8 mouse cellular contexts compared by ENCODE assay signal in genomic region chr3:155234919-155235318, GRCm38 (mm10).
DNase-seq lines count a peak whose midpoint lies in the region; ATAC-seq and TF ChIP-seq lines count a peak whose summit lies in the region.

No protein-coding gene starts in this region.

- H3K9ac ChIP-seq in ES-E14 (ENCODE audit: insufficient read depth, low read depth, low read length, poor library complexity, severe bottlenecking): no peak overlapping the region
- no peak overlapping the region for H3K9ac ChIP-seq in midbrain, embryonic 12.5 days (replicated peaks)

- H3K36me3 ChIP-seq in ES-E14 (ENCODE audit: control insufficient read depth, insufficient read depth, low read length, poor library complexity, severe bottlenecking): no peaks in the 10 kb centered on the region
- H3K36me3 ChIP-seq in midbrain, embryonic 12.5 days: no peaks in the 10 kb centered on the region

- H3K4me1 ChIP-seq in ES-E14 (ENCODE audit: control insufficient read depth in 2 of 2, insufficient read depth in 2 of 2, low read length in 2 of 2, poor library complexity in 1 of 2): no peaks in the 10 kb centered on the region
- no peaks in the 10 kb centered on the region for H3K4me1 ChIP-seq in midbrain, embryonic 12.5 days

- H3K27me3 ChIP-seq in midbrain, embryonic 12.5 days: no peaks in the 10 kb centered on the region

- H3K27ac ChIP-seq in ES-E14 (ENCODE audit: insufficient read depth, low read depth, low read length, poor library complexity, severe bottlenecking): no peak overlapping the region
- no peak overlapping the region for H3K27ac ChIP-seq in midbrain, embryonic 12.5 days (replicated peaks)
- no peak overlapping the region for H3K27ac ChIP-seq in gastrocnemius, adult 2 months

- no peak; the same call in 1 of the 2 replicates for TF ChIP-seq CTCF in gastrocnemius, adult 2 months (IDR thresholded peaks at IDR 0.05)

- 15% methylated on average over 1 of the region's 1 CpGs for WGBS in midbrain, embryonic 12.5 days

- intact Hi-C loops in gastrocnemius, adult 2 months (cut with DNase I): no loop called here

- H3K4me2 ChIP-seq in midbrain, embryonic 12.5 days (replicated peaks): no peak overlapping the region

- no peaks in the 10 kb centered on the region for H3K9me3 ChIP-seq in ES-E14 (ENCODE audit: control insufficient read depth, insufficient read depth, low read depth, low read length)
- H3K9me3 ChIP-seq in midbrain, embryonic 12.5 days: no peaks in the 10 kb centered on the region

- in situ Hi-C loops in ES-E14 (cut with MboI; ENCODE audit: low sequenced_read_pairs in 2 of 2, unreplicated experiment in 2 of 2): no loop called here

- peak; percentile 85 for ATAC-seq in midbrain, embryonic 12.5 days (ENCODE audit: low FRiP score, low read depth)

- peak; percentile 5 for DNase-seq in kidney, adult 9 months
- DNase-seq in kidney, postnatal 14 days: no peak
- peak; percentile 9 for DNase-seq in ES-E14 (ENCODE audit: low read depth, low spot score)
- DNase-seq in embryo, embryonic 9.5 days (ENCODE audit: extremely low spot score): peak; percentile 5
- no peak for DNase-seq in thymus, postnatal 0 days (ENCODE audit: low spot score)
- DNase-seq in gastrocnemius, adult 2 months: no peak
- no peak for DNase-seq in testis, postnatal 14 days (ENCODE audit: low spot score)

- no peak overlapping the region for H3K4me3 ChIP-seq in ES-E14 (ENCODE audit: insufficient read depth in 1 of 2, low read depth in 1 of 2, low read length in 2 of 2, poor library complexity in 1 of 2, severe bottlenecking in 1 of 2)
- no peak overlapping the region for H3K4me3 ChIP-seq in midbrain, embryonic 12.5 days
- H3K4me3 ChIP-seq in gastrocnemius, adult 2 months: no peak overlapping the region

TF ChIP-seq in ES-E14, 5 proteins besides CTCF, POLR2A, EP300 and RAD21:
- TF ChIP-seq ZNF384 (IDR thresholded peaks at IDR 0.05; ENCODE audit: low read depth, low read length): no peak
- TF ChIP-seq ZC3H11A (IDR thresholded peaks at IDR 0.05; ENCODE audit: borderline replicate concordance, low read depth, low read length): no peak
- no peak for TF ChIP-seq MAFK (IDR thresholded peaks at IDR 0.05; ENCODE audit: insufficient read depth, low read depth, low read length)
- TF ChIP-seq HCFC1 (IDR thresholded peaks at IDR 0.05; ENCODE audit: borderline replicate concordance, insufficient read depth, low read length): no peak
- no peak for TF ChIP-seq CHD2 (IDR thresholded peaks at IDR 0.05; ENCODE audit: low read depth, low read length)

Comparison
In these comparisons a context has a peak if more than half of its experiments do, and no peak if none do; other contexts are left out.
1. DNase-seq: peak in kidney, adult 9 months (single experiment), ES-E14 (single experiment) and embryo, embryonic 9.5 days (single experiment); none in kidney, postnatal 14 days (single experiment), thymus, postnatal 0 days (single experiment), gastrocnemius, adult 2 months (single experiment) and testis, postnatal 14 days (single experiment).